Mouse (Mus musculus) kidney, postnatal 14 days (tissue): Measurements from ENCODE around the gene Egln2.

Source experiments
- DNase-seq: peaks from one replicate; pipeline ENCODE4 v3.0.0; 2022; ENCODE audit warnings: mixed read lengths

Gene Egln2

GRCm38 (mm10) chr7:27174896-27175295 is 8.3 kb upstream of the Egln2 start:
- no peak for DNase-seq

GRCm38 (mm10) chr7:27174496-27174895 is 7.9 kb upstream of the Egln2 start:
- DNase-seq, result no peak

- no peak for DNase-seq
Measured at GRCm38 (mm10) chr7:27170981-27171380, 4.4 kb upstream of the Egln2 start.

- no peak for DNase-seq
Measured at GRCm38 (mm10) chr7:27168371-27168770, 1.8 kb upstream of the Egln2 start.

- DNase-seq, result no peak
Measured at GRCm38 (mm10) chr7:27167475-27168094, 983 bp upstream of the Egln2 start.

- peak; percentile 95 for DNase-seq
Measured at GRCm38 (mm10) chr7:27166229-27166613, 381 bp downstream of the Egln2 start.

- no peak for DNase-seq
Measured at GRCm38 (mm10) chr7:27165696-27166095, 906 bp downstream of the Egln2 start.

- peak; percentile 45 for DNase-seq
Measured at GRCm38 (mm10) chr7:27165007-27165655, 1.5 kb downstream of the Egln2 start.

GRCm38 (mm10) chr7:27164112-27164947 is 2.3 kb downstream of the Egln2 start:
- DNase-seq, result no peak

- DNase-seq, result no peak
Measured at GRCm38 (mm10) chr7:27163450-27163805, 3.2 kb downstream of the Egln2 start.

- DNase-seq, result no peak
Measured at GRCm38 (mm10) chr7:27162780-27163449, 3.7 kb downstream of the Egln2 start.

- DNase-seq, result no peak
Measured at GRCm38 (mm10) chr7:27161744-27162143, 4.9 kb downstream of the Egln2 start.

GRCm38 (mm10) chr7:27160921-27161320 is 5.7 kb downstream of the Egln2 start:
- no peak for DNase-seq

- peak; percentile 93 for DNase-seq
Measured at GRCm38 (mm10) chr7:27159882-27160281, 6.7 kb downstream of the Egln2 start.

- no peak for DNase-seq
Measured at GRCm38 (mm10) chr7:27159256-27159655, 7.3 kb downstream of the Egln2 start.

- DNase-seq, result no peak
Measured at GRCm38 (mm10) chr7:27158171-27158570, 8.4 kb downstream of the Egln2 start.

GRCm38 (mm10) chr7:27156005-27156404 is 10.6 kb downstream of the Egln2 start:
- no peak for DNase-seq

- peak; percentile 85 for DNase-seq
Measured at GRCm38 (mm10) chr7:27153205-27153764, 13.3 kb downstream of the Egln2 start, which contains the start of gene Cyp2t4. TSS of gene Cyp2t4 (plus strand) at chr7:27153714.

- no peak for DNase-seq
Measured at GRCm38 (mm10) chr7:27136410-27136996, 30.1 kb downstream of the Egln2 start.

GRCm38 (mm10) chr7:27133757-27134156 is 32.8 kb downstream of the Egln2 start:
- DNase-seq, result no peak

GRCm38 (mm10) chr7:27133156-27133555 is 33.4 kb downstream of the Egln2 start:
- DNase-seq, result peak; percentile 76

- DNase-seq, result peak; percentile 74
Measured at GRCm38 (mm10) chr7:27132588-27132987, 34.0 kb downstream of the Egln2 start.

GRCm38 (mm10) chr7:27131387-27131786 is 35.2 kb downstream of the Egln2 start:
- no peak for DNase-seq
